Mouse (Mus musculus) spleen, postnatal 14 days (tissue): ENCODE measurements around the gene Tmbim4.
"Not testable (repeated sequence)": the region's sequence is repeated elsewhere in the genome, so short reads cannot be mapped to it uniquely, and the experiment has no call there.

Experiments used
- DNase-seq, 2 experiments: peaks; one replicate each; pipeline ENCODE4 v3.0.0; 2021 to 2022; ENCODE audit warnings: low spot score in 2 of 2

Gene Tmbim4

GRCm38 (mm10) chr10:120197061-120197835 is 4.1 kb upstream of the Tmbim4 start:
- no peak for DNase-seq

GRCm38 (mm10) chr10:120201961-120202402 is 592 bp downstream of the Tmbim4 start, which contains the start of gene Irak3:
Irak3 (minus strand) TSS chr10:120202130.
- peak; percentile 75 to 87 for DNase-seq

GRCm38 (mm10) chr10:120202467-120203250 is 1.3 kb downstream of the Tmbim4 start:
- DNase-seq = no peak

- DNase-seq = no peak
Measured at GRCm38 (mm10) chr10:120204591-120205210, 3.3 kb downstream of the Tmbim4 start.

- DNase-seq = no peak
Measured at GRCm38 (mm10) chr10:120208015-120208414, 6.6 kb downstream of the Tmbim4 start.

- peak; percentile 45 to 64 for DNase-seq
Measured at GRCm38 (mm10) chr10:120208575-120209538, 7.5 kb downstream of the Tmbim4 start.

GRCm38 (mm10) chr10:120209539-120209925 is 8.1 kb downstream of the Tmbim4 start:
- no peak for DNase-seq

- no peak for DNase-seq
Measured at GRCm38 (mm10) chr10:120210096-120210495, 8.7 kb downstream of the Tmbim4 start.

- not testable (repeated sequence) for DNase-seq
Measured at GRCm38 (mm10) chr10:120217099-120217498, 15.7 kb downstream of the Tmbim4 start.

- no peak for DNase-seq
Measured at GRCm38 (mm10) chr10:120218996-120219395, 17.6 kb downstream of the Tmbim4 start.

GRCm38 (mm10) chr10:120219578-120220359 is 18.4 kb downstream of the Tmbim4 start:
- no peak for DNase-seq

- no peak for DNase-seq
Measured at GRCm38 (mm10) chr10:120220776-120221175, 19.4 kb downstream of the Tmbim4 start.

- DNase-seq = peak; percentile 69 to 80
Measured at GRCm38 (mm10) chr10:120226871-120227661, 25.7 kb downstream of the Tmbim4 start, which contains the start of gene Llph. Llph (plus strand) TSS chr10:120227070.

GRCm38 (mm10) chr10:120231718-120232117 is 30.3 kb downstream of the Tmbim4 start:
- DNase-seq = peak; percentile 56 to 76

- DNase-seq = peak; percentile 15 to 40
Measured at GRCm38 (mm10) chr10:120233655-120234367, 32.4 kb downstream of the Tmbim4 start.

GRCm38 (mm10) chr10:120236855-120237254 is 35.5 kb downstream of the Tmbim4 start:
- no peak for DNase-seq

GRCm38 (mm10) chr10:120238241-120238640 is 36.9 kb downstream of the Tmbim4 start:
- no peak for DNase-seq

GRCm38 (mm10) chr10:120239476-120239875 is 38.1 kb downstream of the Tmbim4 start:
- DNase-seq = no peak

- DNase-seq = no peak
Measured at GRCm38 (mm10) chr10:120242421-120242820, 41.0 kb downstream of the Tmbim4 start.
